Mouse (Mus musculus) CH12F3 (cell line): ENCODE measurements around the gene Trim63.
"Not testable (repeated sequence)": the region's sequence is repeated elsewhere in the genome, so short reads cannot be mapped to it uniquely, and the experiment has no call there.

Experiments
- in situ Hi-C: fragments of 300-500 bp; cut with MboI; formaldehyde crosslinking; loops from 2 replicates; pipeline ENCODE4 v1.14.3; 2020; ENCODE audit warnings: low sequenced_read_pairs

The Trim63 gene

GRCm38 (mm10) chr4:134341231-134341630 lies 26.3 kb downstream of the Trim63 start:
- in situ Hi-C loops: not testable (repeated sequence)

- in situ Hi-C loops: no loop called here
Measured at GRCm38 (mm10) chr4:134342213-134342779, 27.4 kb downstream of the Trim63 start.

- in situ Hi-C loops: no loop called here
Measured at GRCm38 (mm10) chr4:134343071-134344031, 28.4 kb downstream of the Trim63 start, which contains the start of gene Slc30a2. Gene Slc30a2, plus strand, starts transcription at chr4:134343181.

- in situ Hi-C loops: no loop called here
Measured at GRCm38 (mm10) chr4:134344620-134345019, 29.7 kb downstream of the Trim63 start.

GRCm38 (mm10) chr4:134345802-134346201 lies 30.9 kb downstream of the Trim63 start:
- in situ Hi-C loops: no loop called here

GRCm38 (mm10) chr4:134348078-134348477 lies 33.2 kb downstream of the Trim63 start:
- in situ Hi-C loops: no loop called here

- in situ Hi-C loops: no loop called here
Measured at GRCm38 (mm10) chr4:134348545-134348944, 33.6 kb downstream of the Trim63 start.

GRCm38 (mm10) chr4:134349829-134350228 lies 34.9 kb downstream of the Trim63 start:
- in situ Hi-C loops: no loop called here

GRCm38 (mm10) chr4:134350641-134351040 lies 35.7 kb downstream of the Trim63 start:
- in situ Hi-C loops: no loop called here

- in situ Hi-C loops: no loop called here
Measured at GRCm38 (mm10) chr4:134351329-134352260, 36.7 kb downstream of the Trim63 start.

GRCm38 (mm10) chr4:134352261-134352707 lies 37.4 kb downstream of the Trim63 start:
- in situ Hi-C loops: no loop called here

- in situ Hi-C loops: no loop called here
Measured at GRCm38 (mm10) chr4:134352929-134353328, 38.0 kb downstream of the Trim63 start.

- in situ Hi-C loops: no loop called here
Measured at GRCm38 (mm10) chr4:134353527-134354409, 38.8 kb downstream of the Trim63 start.

- in situ Hi-C loops: no loop called here
Measured at GRCm38 (mm10) chr4:134355841-134356452, 41.0 kb downstream of the Trim63 start.

- in situ Hi-C loops: no loop called here
Measured at GRCm38 (mm10) chr4:134356591-134357460, 41.9 kb downstream of the Trim63 start.

GRCm38 (mm10) chr4:134357461-134357771 lies 42.5 kb downstream of the Trim63 start:
- in situ Hi-C loops: no loop called here

- in situ Hi-C loops: no loop called here
Measured at GRCm38 (mm10) chr4:134359649-134360048, 44.7 kb downstream of the Trim63 start.

GRCm38 (mm10) chr4:134361215-134361614 lies 46.3 kb downstream of the Trim63 start:
- in situ Hi-C loops: no loop called here

- in situ Hi-C loops: no loop called here
Measured at GRCm38 (mm10) chr4:134362124-134362523, 47.2 kb downstream of the Trim63 start.
